In genomic region chr7:141413331-141413730, GRCm38 (mm10) we compare ENCODE assay signal across 8 mouse cellular contexts. TPM values are rescaled to one million over a fixed set of nuclear protein-coding genes. Genes with fewer than 3 reads are reported as not detected.
DNase-seq lines count a peak whose midpoint lies in the region; ATAC-seq and TF ChIP-seq lines count a peak whose summit lies in the region.

No protein-coding gene starts in this region.

- peak; percentile 30 for DNase-seq in adrenal gland, postnatal 10 days
- DNase-seq in adrenal gland, postnatal 36 days = no peak
- peak; percentile 26 for DNase-seq in neural tube, embryonic 11.5 days (ENCODE audit: low spot score)
- DNase-seq in neural tube, embryonic 10.5 days (ENCODE audit: extremely low spot score, low spot score) = no peak
- DNase-seq in heart, postnatal 0 days (ENCODE audit: low spot score) = no peak
- peak; percentile 26 for DNase-seq in midbrain, embryonic 10.5 days (ENCODE audit: low spot score)
- no peak for DNase-seq in urinary bladder, postnatal 4 days (ENCODE audit: low spot score in 2 of 2)

- no peak for TF ChIP-seq EP300 in heart, postnatal 0 days (IDR thresholded peaks at IDR 0.05; ENCODE audit: low read depth)

- H3K27ac ChIP-seq in neural tube, embryonic 11.5 days (ENCODE audit: low read depth, low read length) = peak overlapping the region; percentile 75
- H3K27ac ChIP-seq in heart, postnatal 0 days (ENCODE audit: low read depth) = peak overlapping the region; percentile 62
- H3K27ac ChIP-seq in midbrain, embryonic 10.5 days (replicated peaks) = peak overlapping the region; percentile 91

- ATAC-seq in neural tube, embryonic 11.5 days (ENCODE audit: insufficient read depth, low FRiP score, low TSS enrichment) = peak; percentile 11; the same call in 1 of the 2 replicates
- ATAC-seq in heart, postnatal 0 days (ENCODE audit: insufficient read depth, low read depth) = no peak; the same call in 1 of the 2 replicates
- no peak for ATAC-seq in activated CD4-positive, CD25-positive, alpha-beta regulatory T cell, adult 4 months

- H3K4me2 ChIP-seq in neural tube, embryonic 11.5 days (ENCODE audit: low read depth) = peak overlapping the region; percentile 85
- peak overlapping the region; percentile 87 for H3K4me2 ChIP-seq in heart, postnatal 0 days (ENCODE audit: low read depth, low read length)

- H3K9me3 ChIP-seq in neural tube, embryonic 11.5 days (ENCODE audit: control insufficient read depth, low read length) = no peaks in the 10 kb centered on the region
- H3K9me3 ChIP-seq in heart, postnatal 0 days (replicated peaks; ENCODE audit: control insufficient read depth, low read length) = no peaks in the 10 kb centered on the region
- H3K9me3 ChIP-seq in midbrain, embryonic 10.5 days (replicated peaks) = no peaks in the 10 kb centered on the region

- peak overlapping the region; percentile 77 for H3K4me3 ChIP-seq in neural tube, embryonic 11.5 days (ENCODE audit: low read depth, low read length)
- H3K4me3 ChIP-seq in heart, postnatal 0 days (ENCODE audit: low read depth, low read length) = peak overlapping the region; percentile 70
- peak overlapping the region; percentile 81 for H3K4me3 ChIP-seq in midbrain, embryonic 10.5 days

- H3K4me1 ChIP-seq in neural tube, embryonic 11.5 days (ENCODE audit: control insufficient read depth, insufficient read depth, low read length) = peaks cover 10% of the 10 kb centered on the region; the same call in 1 of the 2 replicates
- H3K4me1 ChIP-seq in heart, postnatal 0 days (ENCODE audit: control insufficient read depth, insufficient read depth) = peaks cover 6% of the 10 kb centered on the region
- H3K4me1 ChIP-seq in midbrain, embryonic 10.5 days = peaks cover 26% of the 10 kb centered on the region

- TF ChIP-seq CTCF in heart, postnatal 0 days (IDR thresholded peaks at IDR 0.05; ENCODE audit: low read depth) = no peak

- peak overlapping the region; percentile 82 for H3K9ac ChIP-seq in neural tube, embryonic 11.5 days (ENCODE audit: low read length)
- H3K9ac ChIP-seq in heart, postnatal 0 days (replicated peaks; ENCODE audit: low read depth, low read length) = peak overlapping the region; percentile 80

- no peaks in the 10 kb centered on the region for H3K27me3 ChIP-seq in neural tube, embryonic 11.5 days (ENCODE audit: control insufficient read depth, insufficient read depth, low read length)
- H3K27me3 ChIP-seq in heart, postnatal 0 days (ENCODE audit: control insufficient read depth, insufficient read depth, low read length) = no peaks in the 10 kb centered on the region
- no peaks in the 10 kb centered on the region for H3K27me3 ChIP-seq in midbrain, embryonic 10.5 days (ENCODE audit: low read depth, poor library complexity, severe bottlenecking)

- H3K36me3 ChIP-seq in neural tube, embryonic 11.5 days (ENCODE audit: control insufficient read depth, insufficient read depth, low read length) = peaks cover 2% of the 10 kb centered on the region; the same call in 1 of the 2 replicates
- H3K36me3 ChIP-seq in heart, postnatal 0 days (replicated peaks; ENCODE audit: control insufficient read depth, insufficient read depth, low read length) = peaks cover 15% of the 10 kb centered on the region; the same call in 1 of the 2 replicates
- H3K36me3 ChIP-seq in midbrain, embryonic 10.5 days = peaks cover 27% of the 10 kb centered on the region

- 3% methylated on average over 16 of the region's 16 CpGs for WGBS in neural tube, embryonic 11.5 days
- 3% methylated on average over 16 of the region's 16 CpGs for WGBS in heart, postnatal 0 days
- 3% methylated on average over 16 of the region's 16 CpGs for WGBS in midbrain, embryonic 10.5 days

RNA-seq across cellular contexts. Expression of gene Gatd1, which starts 0.6 kb away (rescaled TPM):
- total RNA-seq in adrenal gland, postnatal 10 days (2021) = 10 to 100 TPM; 26.2 to 39.2 TPM
- total RNA-seq in adrenal gland, postnatal 36 days (2021) = 10 to 100 TPM; 24.9 to 46.7 TPM
- 44.1 and 46.0 TPM in 2 replicates for polyA plus RNA-seq in neural tube, embryonic 11.5 days (2014; fragmentation: Nextera tagmentation; extraction: Ambion mirVana)
- total RNA-seq in heart, postnatal 0 days (2014; rRNA removed; ENCODE audit: low replicate concordance) = 29.4 and 32.7 TPM in 2 replicates
- 19.9 and 24.2 TPM in 2 replicates for polyA plus RNA-seq in heart, postnatal 0 days (2015; fragmentation: Nextera tagmentation; extraction: Ambion mirVana)
- 45.1 and 47.0 TPM in 2 replicates for polyA plus RNA-seq in midbrain, embryonic 10.5 days (2016; fragmentation: Nextera tagmentation; extraction: Ambion mirVana)
- 10 to 100 TPM; 82.1 to 97.0 TPM for polyA plus RNA-seq in activated CD4-positive, CD25-positive, alpha-beta regulatory T cell, adult 4 months (2017; shearing (Covaris generic))

RNA-seq across cellular contexts. Expression of gene Cend1, which starts 16.0 kb away (rescaled TPM):
- total RNA-seq in adrenal gland, postnatal 10 days (2021) = 1 to 10 TPM; 2.5 to 6.4 TPM
- total RNA-seq in adrenal gland, postnatal 36 days (2021) = 1 to 10 TPM in 1 of 2 experiments, under 1 TPM in 1; 0.70 to 1.3 TPM
- 8.8 and 13.9 TPM in 2 replicates for polyA plus RNA-seq in neural tube, embryonic 11.5 days (2014; fragmentation: Nextera tagmentation; extraction: Ambion mirVana)
- total RNA-seq in heart, postnatal 0 days (2014; rRNA removed; ENCODE audit: low replicate concordance) = 0.27 and 3.2 TPM in 2 replicates
- 1.7 and 1.8 TPM in 2 replicates for polyA plus RNA-seq in heart, postnatal 0 days (2015; fragmentation: Nextera tagmentation; extraction: Ambion mirVana)
- 8.9 and 15.1 TPM in 2 replicates for polyA plus RNA-seq in midbrain, embryonic 10.5 days (2016; fragmentation: Nextera tagmentation; extraction: Ambion mirVana)
- not detected for polyA plus RNA-seq in activated CD4-positive, CD25-positive, alpha-beta regulatory T cell, adult 4 months (2017; shearing (Covaris generic))

RNA-seq across cellular contexts. Expression of gene Taldo1, which starts 21.3 kb away (rescaled TPM):
- 100 to 1,000 TPM; 466 to 479 TPM for total RNA-seq in adrenal gland, postnatal 10 days (2021)
- total RNA-seq in adrenal gland, postnatal 36 days (2021) = 100 to 1,000 TPM; 707 to 724 TPM
- polyA plus RNA-seq in neural tube, embryonic 11.5 days (2014; fragmentation: Nextera tagmentation; extraction: Ambion mirVana) = 359 and 371 TPM in 2 replicates
- 151 and 173 TPM in 2 replicates for total RNA-seq in heart, postnatal 0 days (2014; rRNA removed; ENCODE audit: low replicate concordance)
- polyA plus RNA-seq in heart, postnatal 0 days (2015; fragmentation: Nextera tagmentation; extraction: Ambion mirVana) = 225 and 238 TPM in 2 replicates
- 339 and 342 TPM in 2 replicates for polyA plus RNA-seq in midbrain, embryonic 10.5 days (2016; fragmentation: Nextera tagmentation; extraction: Ambion mirVana)
- 100 to 1,000 TPM; 422 to 471 TPM for polyA plus RNA-seq in activated CD4-positive, CD25-positive, alpha-beta regulatory T cell, adult 4 months (2017; shearing (Covaris generic))

RNA-seq across cellular contexts. Expression of gene Slc25a22, which starts 24.4 kb away (rescaled TPM):
- 10 to 100 TPM; 60.2 to 74.3 TPM for total RNA-seq in adrenal gland, postnatal 10 days (2021)
- 100 to 1,000 TPM; 110 to 120 TPM for total RNA-seq in adrenal gland, postnatal 36 days (2021)
- 45.2 and 45.8 TPM in 2 replicates for polyA plus RNA-seq in neural tube, embryonic 11.5 days (2014; fragmentation: Nextera tagmentation; extraction: Ambion mirVana)
- 9.7 and 17.7 TPM in 2 replicates for total RNA-seq in heart, postnatal 0 days (2014; rRNA removed; ENCODE audit: low replicate concordance)
- 11.8 and 13.1 TPM in 2 replicates for polyA plus RNA-seq in heart, postnatal 0 days (2015; fragmentation: Nextera tagmentation; extraction: Ambion mirVana)
- polyA plus RNA-seq in midbrain, embryonic 10.5 days (2016; fragmentation: Nextera tagmentation; extraction: Ambion mirVana) = 43.7 and 48.4 TPM in 2 replicates
- 10 to 100 TPM; 26.8 to 51.1 TPM for polyA plus RNA-seq in activated CD4-positive, CD25-positive, alpha-beta regulatory T cell, adult 4 months (2017; shearing (Covaris generic))

RNA-seq across cellular contexts. Expression of gene Pidd1, which starts 30.5 kb away (rescaled TPM):
- 1 to 10 TPM; 2.4 to 7.3 TPM for total RNA-seq in adrenal gland, postnatal 10 days (2021)
- 1 to 10 TPM; 1.5 to 2.3 TPM for total RNA-seq in adrenal gland, postnatal 36 days (2021)
- 9.5 and 10.3 TPM in 2 replicates for polyA plus RNA-seq in neural tube, embryonic 11.5 days (2014; fragmentation: Nextera tagmentation; extraction: Ambion mirVana)
- total RNA-seq in heart, postnatal 0 days (2014; rRNA removed; ENCODE audit: low replicate concordance) = 0.15 and 2.0 TPM in 2 replicates
- polyA plus RNA-seq in heart, postnatal 0 days (2015; fragmentation: Nextera tagmentation; extraction: Ambion mirVana) = 1.7 and 2.3 TPM in 2 replicates
- 18.8 and 20.9 TPM in 2 replicates for polyA plus RNA-seq in midbrain, embryonic 10.5 days (2016; fragmentation: Nextera tagmentation; extraction: Ambion mirVana)
- polyA plus RNA-seq in activated CD4-positive, CD25-positive, alpha-beta regulatory T cell, adult 4 months (2017; shearing (Covaris generic)) = 10 to 100 TPM in 1 of 2 experiments, 1 to 10 TPM in 1; 5.3 to 12.7 TPM

Comparison
In these comparisons a context has a peak if more than half of its experiments do, and no peak if none do; other contexts are left out.
1. DNase-seq: peak in adrenal gland, postnatal 10 days (single experiment), neural tube, embryonic 11.5 days (single experiment) and midbrain, embryonic 10.5 days (single experiment); none in adrenal gland, postnatal 36 days (0 of 2), neural tube, embryonic 10.5 days (single experiment), heart, postnatal 0 days (single experiment) and urinary bladder, postnatal 4 days (0 of 2).
2. Peak in every context shown above with its lines, with median percentiles within 50 percentile points of each other: H3K27ac ChIP-seq and H3K4me3 ChIP-seq.